Mouse (Mus musculus): ENCODE results near the gene Actl6b. TPM values are rescaled to one million over a fixed set of nuclear protein-coding genes. Genes with fewer than 3 reads are reported as not detected.
A peak's percentile ranks its signal among the peaks of the same experiment; 100 is the strongest.

The Actl6b gene
- total RNA-seq, 2 experiments from 2014 or later, result not detected

GRCm38 (mm10) chr5:137551119-137551518, 2.2 kb upstream of the Actl6b start:
- ATAC-seq (replicated peaks; ENCODE audit: low FRiP score, poor library complexity, severe bottlenecking), result 0 out of 2 replicates have a peak, but pooled peaks have one; percentile 44

- ATAC-seq (replicated peaks; ENCODE audit: low FRiP score, poor library complexity, severe bottlenecking), result no peak
These were observed 317 bp upstream of the Actl6b start for GRCm38 (mm10) chr5:137553000-137553399.

GRCm38 (mm10) chr5:137553898-137554297, 581 bp downstream of the Actl6b start:
- no peak for ATAC-seq (replicated peaks; ENCODE audit: low FRiP score, poor library complexity, severe bottlenecking)

- ATAC-seq (replicated peaks; ENCODE audit: low FRiP score, poor library complexity, severe bottlenecking), result no peak
These were observed 8.2 kb downstream of the Actl6b start for GRCm38 (mm10) chr5:137561556-137561955.

GRCm38 (mm10) chr5:137562965-137563364, 9.6 kb downstream of the Actl6b start:
- no peak for ATAC-seq (replicated peaks; ENCODE audit: low FRiP score, poor library complexity, severe bottlenecking)

GRCm38 (mm10) chr5:137565744-137566143, 12.4 kb downstream of the Actl6b start:
- no peak for ATAC-seq (replicated peaks; ENCODE audit: low FRiP score, poor library complexity, severe bottlenecking)

- ATAC-seq (replicated peaks; ENCODE audit: low FRiP score, poor library complexity, severe bottlenecking), result no peak
These were observed 13.1 kb downstream of the Actl6b start for GRCm38 (mm10) chr5:137566416-137566815.

GRCm38 (mm10) chr5:137568223-137568798, 15.0 kb downstream of the Actl6b start:
- ATAC-seq (replicated peaks; ENCODE audit: low FRiP score, poor library complexity, severe bottlenecking), result no peak

GRCm38 (mm10) chr5:137569031-137569430, 15.7 kb downstream of the Actl6b start:
- no peak for ATAC-seq (replicated peaks; ENCODE audit: low FRiP score, poor library complexity, severe bottlenecking)

GRCm38 (mm10) chr5:137569665-137570064, 16.3 kb downstream of the Actl6b start, which contains the start of gene Tfr2:
Gene Tfr2 (plus strand): TSS chr5:137569840.
- ATAC-seq (replicated peaks; ENCODE audit: low FRiP score, poor library complexity, severe bottlenecking), result peak; percentile 85

- peak; percentile 1; the same call in 1 of the 2 replicates for ATAC-seq (replicated peaks; ENCODE audit: low FRiP score, poor library complexity, severe bottlenecking)
These were observed 16.9 kb downstream of the Actl6b start for GRCm38 (mm10) chr5:137570181-137570580.

- ATAC-seq (replicated peaks; ENCODE audit: low FRiP score, poor library complexity, severe bottlenecking), result peak; percentile 78
These were observed 17.6 kb downstream of the Actl6b start for GRCm38 (mm10) chr5:137570691-137571586.

GRCm38 (mm10) chr5:137574470-137574901, 21.2 kb downstream of the Actl6b start:
- no peak for ATAC-seq (replicated peaks; ENCODE audit: low FRiP score, poor library complexity, severe bottlenecking)

GRCm38 (mm10) chr5:137580246-137580645, 26.9 kb downstream of the Actl6b start:
- no peak for ATAC-seq (replicated peaks; ENCODE audit: low FRiP score, poor library complexity, severe bottlenecking)

- no peak for ATAC-seq (replicated peaks; ENCODE audit: low FRiP score, poor library complexity, severe bottlenecking)
These were observed 29.4 kb downstream of the Actl6b start for GRCm38 (mm10) chr5:137582702-137583101.

GRCm38 (mm10) chr5:137583670-137584169, 30.4 kb downstream of the Actl6b start:
- no peak for ATAC-seq (replicated peaks; ENCODE audit: low FRiP score, poor library complexity, severe bottlenecking)

- peak; percentile 64; the same call in 1 of the 2 replicates for ATAC-seq (replicated peaks; ENCODE audit: low FRiP score, poor library complexity, severe bottlenecking)
These were observed 31.7 kb downstream of the Actl6b start for GRCm38 (mm10) chr5:137584976-137585375.

GRCm38 (mm10) chr5:137590507-137590906, 37.2 kb downstream of the Actl6b start:
- ATAC-seq (replicated peaks; ENCODE audit: low FRiP score, poor library complexity, severe bottlenecking), result no peak

- no peak for ATAC-seq (replicated peaks; ENCODE audit: low FRiP score, poor library complexity, severe bottlenecking)
These were observed 42.6 kb downstream of the Actl6b start for GRCm38 (mm10) chr5:137595921-137596320.

- no peak for ATAC-seq (replicated peaks; ENCODE audit: low FRiP score, poor library complexity, severe bottlenecking)
These were observed 43.4 kb downstream of the Actl6b start for GRCm38 (mm10) chr5:137596601-137597261.
